Mouse (Mus musculus): ENCODE measurements around the gene Ltbp2. TPM values are rescaled to one million over a fixed set of nuclear protein-coding genes. Genes with fewer than 3 reads are reported as not detected.

Gene Ltbp2
- 11.5 TPM for polyA plus RNA-seq (2014; fragmentation: Illumina TruSeq; extraction: RNeasy Lipid Tissue Mini Kit (QIAGEN cat#74804); ENCODE audit: insufficient read depth, low read depth, low replicate concordance)

GRCm38 (mm10) chr12:84876481-84877121 lies at the start of gene Ltbp2:
Gene Ltbp2 (minus strand): TSS chr12:84876532.

GRCm38 (mm10) chr12:84772726-84773441 lies 103.4 kb downstream of the Ltbp2 start, which contains the start of the genes Npc2 and Isca2:
Gene Npc2 (minus strand): TSS chr12:84773152.
Gene Isca2 (plus strand): TSS chr12:84773251.

Other genes starting within 250 kb of the Ltbp2 start
- not detected for gene Vrtn, start 235.5 kb downstream of the Ltbp2 start, polyA plus RNA-seq (2014; fragmentation: Illumina TruSeq; extraction: RNeasy Lipid Tissue Mini Kit (QIAGEN cat#74804); ENCODE audit: insufficient read depth, low read depth, low replicate concordance)
- not detected for gene Syndig1l, start 177.7 kb downstream of the Ltbp2 start, polyA plus RNA-seq (2014; fragmentation: Illumina TruSeq; extraction: RNeasy Lipid Tissue Mini Kit (QIAGEN cat#74804); ENCODE audit: insufficient read depth, low read depth, low replicate concordance)
- 669 TPM for gene Npc2, start 103.4 kb downstream of the Ltbp2 start, polyA plus RNA-seq (2014; fragmentation: Illumina TruSeq; extraction: RNeasy Lipid Tissue Mini Kit (QIAGEN cat#74804); ENCODE audit: insufficient read depth, low read depth, low replicate concordance)
- gene Isca2, start 103.3 kb downstream of the Ltbp2 start, polyA plus RNA-seq (2014; fragmentation: Illumina TruSeq; extraction: RNeasy Lipid Tissue Mini Kit (QIAGEN cat#74804); ENCODE audit: insufficient read depth, low read depth, low replicate concordance): 57.6 TPM
- gene Fcf1, start 94.4 kb upstream of the Ltbp2 start, polyA plus RNA-seq (2014; fragmentation: Illumina TruSeq; extraction: RNeasy Lipid Tissue Mini Kit (QIAGEN cat#74804); ENCODE audit: insufficient read depth, low read depth, low replicate concordance): 88.6 TPM
- 8.1 TPM for gene Arel1, start 94.4 kb upstream of the Ltbp2 start, polyA plus RNA-seq (2014; fragmentation: Illumina TruSeq; extraction: RNeasy Lipid Tissue Mini Kit (QIAGEN cat#74804); ENCODE audit: insufficient read depth, low read depth, low replicate concordance)
- 16.3 TPM for gene Ylpm1, start 119.8 kb upstream of the Ltbp2 start, polyA plus RNA-seq (2014; fragmentation: Illumina TruSeq; extraction: RNeasy Lipid Tissue Mini Kit (QIAGEN cat#74804); ENCODE audit: insufficient read depth, low read depth, low replicate concordance)
- gene Prox2, start 234.2 kb upstream of the Ltbp2 start, polyA plus RNA-seq (2014; fragmentation: Illumina TruSeq; extraction: RNeasy Lipid Tissue Mini Kit (QIAGEN cat#74804); ENCODE audit: insufficient read depth, low read depth, low replicate concordance): 1.7 TPM
- gene Dlst, start 234.3 kb upstream of the Ltbp2 start, polyA plus RNA-seq (2014; fragmentation: Illumina TruSeq; extraction: RNeasy Lipid Tissue Mini Kit (QIAGEN cat#74804); ENCODE audit: insufficient read depth, low read depth, low replicate concordance): 61.4 TPM